ENCODE assay signal across 8 mouse cellular contexts in the genomic region with DNA sequence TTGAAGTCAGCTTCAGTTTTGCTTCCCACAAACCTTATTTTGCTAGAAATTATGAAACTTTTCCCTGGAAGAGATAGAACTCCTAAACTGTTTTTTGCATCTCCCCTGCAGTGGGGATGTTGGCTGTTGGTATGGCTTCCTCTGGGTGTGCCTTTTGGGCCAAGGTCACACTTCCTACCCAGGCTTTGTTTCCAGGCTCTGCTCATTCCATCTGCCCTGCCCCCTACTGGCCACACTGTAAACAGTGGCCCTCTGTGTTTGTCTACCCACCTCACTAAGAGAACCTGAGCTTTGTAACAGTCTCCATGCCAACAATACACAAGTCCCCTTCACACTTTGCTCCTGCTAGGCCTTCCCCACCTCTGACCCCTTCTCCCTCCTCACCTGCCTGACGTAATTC. TPM values are rescaled to one million over a fixed set of nuclear protein-coding genes. Genes with fewer than 3 reads are reported as not detected.
DNase-seq lines count a peak whose midpoint lies in the region; ATAC-seq lines count a peak whose summit lies in the region.

No protein-coding gene starts in this region.

- DNase-seq in cerebellum, adult 9-10 months, result peak; percentile 25
- DNase-seq in cerebellum, adult 11-12 months, result no peak
- peak; percentile 18 for DNase-seq in 416B (ENCODE audit: low read depth)
- DNase-seq in adrenal gland, postnatal 25 days, result peak; percentile 56
- peak; percentile 46 for DNase-seq in heart, adult 8-10 months (ENCODE audit: low spot score)
- peak; percentile 76 for DNase-seq in kidney, postnatal 10 days
- DNase-seq in yolk sac, embryonic 10.5 days (ENCODE audit: low spot score), result peak; percentile 12

- ATAC-seq in megakaryocyte progenitor cell, adult 5-6 weeks (replicated peaks; ENCODE audit: poor library complexity), result peak; percentile 81

RNA-seq across cellular contexts. Expression of a gene that starts 44.8 kb away (rescaled TPM):
- total RNA-seq in adrenal gland, postnatal 25 days (2021), result not detected in 2 replicates
- total RNA-seq in heart, adult 8-10 months (2022), result under 1 TPM; 0.25 to 1.00 (median 0.56) TPM
- total RNA-seq in megakaryocyte progenitor cell, adult 5-6 weeks (2015), result 1.2 TPM in 1 of 2 replicates, not detected in the other
- total RNA-seq in megakaryocyte progenitor cell, adult 5-6 weeks (2017), result 0.79 and 1.1 TPM in 2 replicates
